Mouse (Mus musculus) duodenum, adult 2 months (tissue): ENCODE data around the gene Sox6. TPM values are rescaled to one million over a fixed set of nuclear protein-coding genes. Genes with fewer than 3 reads are reported as not detected.

Experiments
- polyA plus RNA-seq: library from polyadenylated mRNA; depleted of rRNA; stranded (reverse); fragments of >200 nt; gene quantifications from 2 replicates; pipeline ENCODE4 v1.2.3, GENCODE M21; 2012; ENCODE audit warnings: low replicate concordance; rRNA removed

Gene Sox6
- polyA plus RNA-seq, result 5.9 and 6.3 TPM in 2 replicates

DNA sequence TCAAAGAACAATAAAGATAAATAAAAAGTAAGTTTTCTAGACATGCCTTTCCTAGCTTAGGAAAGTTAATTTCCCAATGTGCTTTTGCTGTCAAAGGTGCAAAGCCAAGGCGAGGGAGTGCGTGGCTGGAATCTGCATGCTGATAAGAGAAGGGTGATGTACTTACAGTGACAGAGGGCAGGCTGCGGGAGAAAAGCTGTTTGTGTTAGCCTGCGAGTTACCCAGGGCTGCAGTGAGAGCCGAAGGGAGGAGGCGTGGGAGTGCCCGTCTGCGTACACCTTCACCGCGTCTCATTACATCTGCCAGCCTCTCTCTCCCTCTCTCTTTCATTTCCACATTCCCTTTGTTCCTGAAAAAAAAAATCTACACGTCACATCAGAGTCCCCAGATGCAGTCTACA, at the start of gene Sox6:
Sox6 (minus strand) TSS at position 286 of the 400 bp plus-strand sequence.

GRCm38 (mm10) chr7:116084366-116084765, 45.8 kb upstream of the Sox6 start, which contains the start of gene Gm4353:
Gene Gm4353 (minus strand): TSS chr7:116084635.

GRCm38 (mm10) chr7:116039196-116039537, 571 bp upstream of the Sox6 start, which contains the start of gene 1110004F10Rik:
Gene 1110004F10Rik (plus strand): TSS chr7:116039397.

Other genes starting within 250 kb of the Sox6 start
- 8.6 and 9.4 TPM in 2 replicates for gene 1110004F10Rik, start 601 bp upstream of the Sox6 start, polyA plus RNA-seq
- 0.11 and 2.3 TPM in 2 replicates for gene Gm4353, start 45.8 kb upstream of the Sox6 start, polyA plus RNA-seq